Mouse (Mus musculus) left cerebral cortex, postnatal 4 days (tissue): ENCODE measurements around the gene Aqp3. TPM values are rescaled to one million over a fixed set of nuclear protein-coding genes. Genes with fewer than 3 reads are reported as not detected.

Experiments
- DNase-seq: peaks from one replicate; pipeline ENCODE4 v3.0.0-alpha.2; 2022
- intact Hi-C: fragments of 180-260 bp; cut with DNase I; formaldehyde crosslinking; loops from one replicate; pipeline ENCODE4 v1.15.1; 2025
- total RNA-seq, 2 experiments: library from RNA; stranded (reverse); gene quantifications; 2 replicates each; pipeline ENCODE4 v1.2.3; 2021

Gene Aqp3
- under 1 TPM in 1 of 2 experiments, not detected in 1; 0.20 TPM for total RNA-seq

DNA sequence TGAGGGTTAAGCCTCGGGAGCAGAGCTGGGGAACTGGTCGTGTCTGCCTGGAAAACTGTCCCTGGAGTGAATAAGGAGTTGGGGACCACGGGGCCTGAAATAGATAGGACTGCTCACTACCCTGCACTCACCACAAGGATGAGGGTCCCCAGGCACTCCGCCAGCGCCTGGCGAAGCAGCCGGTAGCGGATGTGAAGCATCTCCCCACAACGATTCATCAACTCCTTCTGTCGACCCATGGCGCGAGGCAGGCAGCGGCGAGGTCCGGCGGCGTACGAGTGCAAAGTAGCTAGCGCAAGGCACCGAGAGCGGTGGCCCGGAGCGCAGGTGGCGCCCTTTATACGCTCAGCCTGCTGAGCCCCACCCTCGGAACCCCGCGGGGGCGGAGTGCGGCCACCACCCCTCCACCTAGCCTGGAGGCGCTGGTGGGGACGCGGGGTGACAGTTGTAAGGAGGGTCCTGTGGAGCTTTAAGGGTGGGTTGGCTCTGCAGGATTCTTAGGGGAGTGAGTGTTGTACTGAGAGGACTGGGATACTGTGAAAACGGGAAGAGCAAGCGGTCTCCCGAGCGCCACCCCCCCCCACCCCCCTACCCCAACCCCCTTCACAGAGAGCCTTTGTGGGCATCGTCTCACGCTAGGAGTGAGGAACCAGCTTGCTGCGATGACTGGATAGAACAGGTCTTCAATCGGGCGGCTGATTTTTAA, at the start of gene Aqp3:
Aqp3 (minus strand) TSS at position 313 of the 706 bp plus-strand sequence.
- intact Hi-C loops = no loop called here
- DNase-seq = peak; percentile 59

GRCm38 (mm10) chr4:41142601-41143000, 44.6 kb upstream of the Aqp3 start:
- no peak for DNase-seq
- intact Hi-C loops = no loop called here

DNA sequence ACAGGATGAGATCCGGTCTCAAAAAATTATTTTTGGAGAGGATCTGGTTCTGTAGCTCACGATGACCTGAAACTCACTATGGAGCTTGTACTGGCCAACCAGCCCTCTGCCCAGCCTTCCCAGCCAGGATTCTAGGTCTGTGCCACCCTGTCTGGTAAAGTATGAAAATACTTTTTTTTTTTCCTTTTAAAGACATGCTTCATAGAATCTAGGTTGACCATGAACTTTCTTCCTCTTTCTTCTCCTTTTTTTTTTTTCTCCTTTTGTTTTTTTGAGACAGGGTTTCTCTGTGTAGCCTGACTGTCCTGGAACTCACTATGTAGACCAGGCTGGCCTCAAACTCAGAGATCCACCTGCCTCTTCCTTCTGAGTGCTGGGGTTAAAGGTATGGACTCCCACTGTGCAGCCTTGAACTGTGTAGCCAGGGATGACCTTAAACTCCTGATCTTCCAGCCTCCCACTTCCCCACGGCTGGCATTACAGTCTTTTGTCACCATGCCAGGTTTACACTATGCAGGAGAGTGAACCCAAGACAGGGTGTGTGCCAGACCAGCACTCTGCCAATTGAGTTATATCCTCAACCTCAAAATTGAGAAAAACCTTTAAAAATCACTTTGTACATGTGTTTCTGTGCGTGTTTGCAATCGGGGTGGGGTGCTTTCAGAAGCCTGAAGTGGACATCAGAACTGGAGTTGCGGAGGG, 42.3 kb upstream of the Aqp3 start:
- intact Hi-C loops = no loop called here

GRCm38 (mm10) chr4:41136811-41137210, 38.8 kb upstream of the Aqp3 start:
- intact Hi-C loops = no loop called here
- no peak for DNase-seq

More for the DNA sequence above, 42.3 kb upstream of the Aqp3 start:
- DNase-seq = no peak

DNA sequence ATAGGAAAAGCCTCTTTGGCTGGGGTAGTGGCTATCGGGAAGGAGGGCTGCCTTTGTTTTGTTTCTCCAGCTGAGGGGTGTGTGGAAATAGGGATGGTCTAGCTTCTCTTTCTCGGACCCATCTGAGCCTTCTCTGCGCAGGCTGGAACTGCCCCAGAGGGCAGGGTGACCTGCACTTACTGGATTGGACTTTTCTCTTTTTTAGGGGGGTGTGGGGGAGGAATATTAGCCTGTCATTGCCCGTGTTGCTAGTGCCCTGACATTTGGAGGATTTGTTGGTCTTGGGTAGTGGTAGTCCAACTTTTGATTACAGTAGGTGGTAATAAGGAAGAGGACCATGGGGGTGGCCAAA, 38.4 kb upstream of the Aqp3 start:
- DNase-seq = peak; percentile 28
- intact Hi-C loops = no loop called here

- DNase-seq = peak; percentile 59
- intact Hi-C loops = no loop called here
Measured at GRCm38 (mm10) chr4:41135711-41136453, 37.9 kb upstream of the Aqp3 start, which contains the start of gene Ube2r2. TSS of gene Ube2r2 (plus strand) at chr4:41135743.

DNA sequence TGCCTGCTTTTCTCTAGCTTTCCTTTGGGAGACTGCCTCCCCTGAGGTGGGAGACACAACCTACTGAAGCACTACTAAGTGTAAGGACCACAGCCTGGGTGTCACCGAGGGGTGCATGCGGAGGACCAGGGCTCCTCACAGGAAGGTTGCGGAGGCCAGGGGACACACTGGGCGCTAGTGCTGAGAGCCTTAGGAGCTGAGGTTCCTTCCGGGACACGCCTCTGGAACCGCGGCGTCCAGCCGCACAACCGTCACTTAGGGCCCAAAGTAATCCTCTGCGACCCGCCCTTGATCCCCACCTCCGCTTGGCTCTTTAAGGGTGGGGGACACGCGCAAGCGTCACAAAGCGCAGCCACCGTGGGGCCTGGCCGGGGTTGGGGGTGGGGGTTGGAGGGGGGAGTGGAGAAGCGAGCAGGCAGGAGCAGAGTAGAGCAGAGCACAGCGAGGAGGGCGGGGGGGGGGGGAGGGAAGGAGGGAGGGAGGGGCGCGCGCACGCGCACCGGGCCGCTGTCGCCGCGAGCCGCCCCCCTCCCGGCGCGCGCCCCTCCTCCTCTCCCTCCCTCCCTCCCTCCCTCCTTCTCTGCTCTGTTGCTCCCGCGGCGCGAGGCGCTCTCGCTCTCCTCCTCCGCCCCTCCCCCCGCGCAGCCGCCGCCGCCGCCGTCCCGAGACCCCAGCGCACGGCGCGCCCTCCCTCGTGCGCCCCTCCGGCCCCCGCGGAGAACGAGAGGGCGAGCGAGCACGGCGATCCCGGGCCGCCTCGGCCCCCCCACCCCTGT, 37.1 kb upstream of the Aqp3 start:
- intact Hi-C loops = no loop called here

GRCm38 (mm10) chr4:41133529-41134291, 35.7 kb upstream of the Aqp3 start:
- DNase-seq = no peak
- intact Hi-C loops = no loop called here

More for the DNA sequence above, 37.1 kb upstream of the Aqp3 start:
- DNase-seq = peak; percentile 89

DNA sequence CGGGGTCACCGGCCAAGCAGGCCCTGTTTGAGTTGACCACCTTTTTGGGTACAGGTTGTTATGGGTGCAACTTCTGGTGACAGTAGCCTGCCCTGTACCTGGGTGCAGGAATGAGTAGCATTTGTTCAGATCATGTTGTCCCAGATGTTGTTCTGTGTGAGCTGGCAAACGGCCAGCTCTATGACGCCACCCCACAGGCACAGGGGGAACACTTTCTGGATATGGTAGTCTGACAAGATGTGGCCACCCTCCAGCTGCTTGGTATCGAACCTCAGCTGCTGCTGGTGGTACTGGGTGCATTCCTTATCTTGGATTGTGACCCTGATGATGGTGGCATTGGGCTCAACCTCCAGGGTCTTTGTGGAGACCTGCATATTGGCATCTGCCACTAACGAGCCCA, 34.5 kb upstream of the Aqp3 start:
- DNase-seq = no peak
- intact Hi-C loops = no loop called here

GRCm38 (mm10) chr4:41129836-41130235, 31.9 kb upstream of the Aqp3 start:
- intact Hi-C loops = no loop called here
- DNase-seq = no peak

GRCm38 (mm10) chr4:41129406-41129805, 31.4 kb upstream of the Aqp3 start:
- DNase-seq = peak; percentile 46
- intact Hi-C loops = no loop called here

DNA sequence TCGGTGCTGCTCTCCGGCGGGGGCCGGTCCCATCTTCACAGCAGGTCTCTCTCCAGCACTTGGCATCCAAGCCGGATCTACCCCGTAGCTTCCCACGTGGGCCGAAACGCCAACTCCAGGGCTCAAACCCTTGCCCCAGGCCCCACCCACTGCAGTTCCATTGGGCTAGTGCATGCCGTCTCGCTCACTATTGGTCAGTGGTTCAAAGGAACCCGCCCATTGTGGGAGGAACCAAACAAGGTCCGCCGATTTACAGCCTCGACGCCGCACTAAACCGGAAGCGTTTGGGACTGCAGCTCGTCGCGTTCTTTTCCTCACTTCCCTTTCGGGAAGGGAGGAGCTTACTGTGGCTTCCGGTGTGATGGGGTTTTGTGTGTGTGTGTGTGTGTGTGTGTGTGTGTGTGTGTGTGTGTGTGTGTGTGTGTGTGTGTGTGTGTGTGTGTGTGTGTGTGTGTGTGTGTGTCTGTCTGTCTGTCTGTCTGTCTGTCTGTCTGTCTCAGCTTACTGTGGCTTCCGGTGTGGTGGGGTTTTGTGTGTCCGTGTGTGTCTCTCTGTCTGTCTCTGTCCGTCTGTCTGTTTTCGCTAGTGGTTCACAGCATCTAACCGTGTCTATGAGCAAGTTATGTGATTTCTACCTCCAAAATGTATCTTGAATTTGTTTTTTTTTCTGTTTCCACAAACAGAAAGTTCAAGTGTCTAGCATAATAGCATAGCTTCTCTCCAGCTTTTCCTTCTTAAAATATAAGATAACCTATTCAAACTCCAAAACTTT, 26.4 kb upstream of the Aqp3 start, which contains the start of gene Nol6:
Nol6 (minus strand) TSS at position 276 of the 772 bp plus-strand sequence.
- intact Hi-C loops = no loop called here
- peak; percentile 98 for DNase-seq

DNA sequence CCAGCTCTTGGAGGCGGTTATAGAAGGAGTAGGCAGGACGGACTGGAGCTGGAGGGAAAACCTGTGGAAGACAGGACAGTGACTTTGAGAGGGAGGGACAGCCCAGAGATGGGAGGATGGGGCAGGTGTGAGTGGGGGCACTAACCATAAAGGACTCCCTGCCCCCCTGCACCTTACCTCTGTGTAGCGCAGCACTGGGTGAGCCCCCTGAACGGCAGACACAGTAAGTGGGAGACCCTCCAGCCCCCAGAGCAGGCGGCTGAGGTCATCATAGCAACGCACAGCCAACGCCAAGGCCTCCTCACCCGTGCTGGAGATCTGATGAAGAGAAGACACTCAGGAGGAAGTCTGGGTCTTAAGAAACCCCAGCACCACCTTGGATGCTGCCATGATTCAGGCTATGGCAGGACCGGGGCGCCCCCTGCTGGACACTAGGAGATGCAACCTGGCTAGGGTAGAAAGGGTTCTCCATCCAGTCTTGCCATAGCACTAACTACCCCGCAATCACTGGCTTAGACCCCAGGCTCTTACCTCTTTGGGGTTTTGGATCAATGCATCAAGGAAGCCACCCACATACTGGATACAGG, 20.8 kb upstream of the Aqp3 start:
- intact Hi-C loops = loop anchor here (5.0 kb wide), 1 partner anchor 66 kb away; no protein-coding TSS in a partner anchor
- DNase-seq = peak; percentile 71

GRCm38 (mm10) chr4:41116817-41117216, 18.8 kb upstream of the Aqp3 start:
- DNase-seq = no peak
- intact Hi-C loops = loop anchor here (5.0 kb wide), 1 partner anchor 65 kb away; no protein-coding TSS in a partner anchor

DNA sequence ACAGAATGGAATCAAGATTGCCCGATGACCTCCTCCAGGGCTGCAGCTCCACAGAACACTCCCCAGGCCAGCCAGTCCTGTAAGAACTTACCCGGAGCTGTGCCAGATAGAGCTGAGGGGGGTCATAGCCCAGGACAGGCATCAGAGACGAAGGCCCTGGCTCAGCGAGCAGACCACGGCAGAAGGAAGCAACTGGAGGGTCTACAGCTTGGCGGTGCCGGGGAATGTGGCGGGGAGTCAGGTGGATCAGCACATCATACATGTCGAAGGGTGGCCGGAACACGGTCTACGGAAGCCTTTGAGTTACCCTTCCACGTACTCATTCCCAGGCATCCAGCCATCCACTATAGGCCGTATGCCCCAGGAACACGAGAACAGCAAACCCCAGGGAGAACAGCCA, 17.8 kb upstream of the Aqp3 start:
- intact Hi-C loops = loop anchor here (5.0 kb wide), 1 partner anchor 63 kb away; no protein-coding TSS in a partner anchor
- no peak for DNase-seq

DNA sequence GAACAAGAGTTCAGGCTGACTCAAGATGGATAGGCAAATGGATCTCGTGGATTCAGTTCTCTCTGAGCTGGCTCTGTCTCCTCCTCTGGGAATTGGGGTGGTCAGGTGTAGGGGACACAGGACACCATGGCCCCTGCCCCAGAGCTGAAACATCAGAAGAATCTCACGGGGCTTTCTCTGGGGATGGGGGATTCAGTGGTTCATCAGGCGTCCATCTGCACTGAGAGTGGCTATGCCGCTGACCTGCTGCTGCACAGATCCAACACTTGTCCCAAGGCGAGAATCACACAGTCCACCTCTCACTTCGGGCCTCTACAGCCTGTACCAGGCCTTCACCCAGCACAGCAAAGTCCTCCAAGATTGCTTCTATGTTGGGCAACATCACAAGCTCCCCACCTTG, 17.1 kb upstream of the Aqp3 start:
- DNase-seq = no peak
- intact Hi-C loops = loop anchor here (5.0 kb wide), 1 partner anchor 63 kb away; no protein-coding TSS in a partner anchor

- DNase-seq = no peak
Measured at GRCm38 (mm10) chr4:41114358-41115070, 16.5 kb upstream of the Aqp3 start.

More at GRCm38 (mm10) chr4:41114358-41115070, 16.5 kb upstream of the Aqp3 start:
- intact Hi-C loops = loop anchor here (5.0 kb wide), 1 partner anchor 62 kb away; no protein-coding TSS in a partner anchor
